Mouse (Mus musculus): Measurements from ENCODE around the gene Sh3rf3.

- TF ChIP-seq HCFC1 (IDR thresholded peaks at IDR 0.05; ENCODE audit: borderline replicate concordance, insufficient read depth, low read length) (no peak), ZNF384 (IDR thresholded peaks at IDR 0.05; ENCODE audit: low read depth, low read length) (no peak), CHD2 (IDR thresholded peaks at IDR 0.05; ENCODE audit: low read depth, low read length) (no peak)
Observed at GRCm38 (mm10) chr10:58991611-58992010, 178.5 kb downstream of the Sh3rf3 start.
